Mouse (Mus musculus) layer of hippocampus, postnatal 25 days (tissue): Measurements from ENCODE around the gene Eno3. TPM values are rescaled to one million over a fixed set of nuclear protein-coding genes. Genes with fewer than 3 reads are reported as not detected.
A peak's percentile ranks its signal among the peaks of the same experiment; 100 is the strongest.

ENCODE experiments used
- DNase-seq, 2 experiments: peaks; one replicate each; pipeline ENCODE4 v3.0.0; 2022; ENCODE audit warnings: mixed read lengths in 2 of 2, low spot score in 1 of 2; ENCODE audit errors: extremely low spot score in 1 of 2
- total RNA-seq, 2 experiments: library from RNA; stranded (reverse); gene quantifications; 2 replicates each; pipeline ENCODE4 v1.2.3; 2021

Gene Eno3
- total RNA-seq, 2 experiments from 2014 or later, result 7.2 to 8.2 TPM

DNA sequence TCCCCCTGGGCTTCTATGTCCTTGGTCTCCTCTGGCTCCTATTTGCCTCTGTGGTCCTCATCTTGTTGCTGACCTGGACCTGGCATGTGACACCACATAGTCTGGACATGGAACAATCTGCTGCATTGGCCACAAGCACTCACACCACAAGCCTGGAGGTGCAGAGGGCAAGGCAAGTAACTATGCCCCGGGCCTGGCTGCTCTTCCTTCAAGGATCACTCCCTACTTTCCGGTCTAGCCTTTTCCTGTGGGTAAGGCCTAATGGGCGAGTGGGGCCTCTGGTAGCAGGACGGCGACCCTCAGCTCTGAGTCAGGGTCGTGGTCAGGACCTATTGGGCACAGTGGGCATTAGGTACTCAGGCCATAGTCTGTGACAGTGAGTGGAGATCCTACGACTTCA lies 15.8 kb upstream of the Eno3 start:
- no peak for DNase-seq

DNA sequence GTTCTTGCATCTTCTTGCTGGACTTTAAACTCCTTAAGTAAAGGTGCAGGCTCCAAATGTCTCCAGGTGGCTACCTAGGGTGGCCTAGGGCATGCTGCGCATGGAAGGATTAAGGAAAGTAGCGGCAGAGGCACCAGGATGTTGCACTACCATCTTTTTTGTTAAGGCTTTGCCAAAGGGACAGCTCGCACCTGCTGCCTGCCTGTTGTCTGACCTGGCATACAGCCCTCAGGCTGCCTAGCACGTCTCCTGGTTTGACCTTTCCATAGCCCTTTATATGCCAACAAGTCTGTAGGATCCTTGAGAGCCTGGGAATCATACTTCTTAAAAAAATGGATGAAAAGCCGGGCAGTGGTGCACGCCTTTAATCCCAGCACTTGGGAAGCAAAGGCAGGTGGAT lies 14.0 kb upstream of the Eno3 start:
- no peak for DNase-seq

DNA sequence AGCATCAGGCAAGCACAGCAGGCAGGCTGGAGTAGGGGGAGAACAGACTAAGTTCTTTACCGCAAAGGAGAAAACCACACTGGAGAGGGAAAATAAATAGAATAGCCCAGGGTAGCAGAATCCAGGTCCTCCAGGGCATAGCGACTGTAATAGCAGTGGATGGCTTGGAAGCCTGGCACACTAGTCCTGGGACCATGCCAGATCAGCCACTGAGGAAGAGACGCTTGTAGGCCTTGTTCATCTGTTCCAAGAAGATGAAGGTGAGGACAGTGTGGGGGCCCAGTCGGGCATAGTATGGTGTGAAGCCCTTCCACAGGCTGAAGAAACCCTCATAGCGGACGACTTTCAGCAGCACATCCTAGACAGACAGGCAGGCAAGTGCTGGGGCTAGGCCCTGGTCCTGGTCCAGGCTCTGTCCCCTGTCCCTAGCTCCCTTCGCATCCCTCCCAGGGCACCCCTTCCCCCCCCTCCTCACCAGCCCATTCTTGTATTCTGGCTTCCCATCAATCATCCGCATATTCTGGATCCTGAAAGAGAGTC lies 12.4 kb upstream of the Eno3 start:
- DNase-seq, result no peak

DNA sequence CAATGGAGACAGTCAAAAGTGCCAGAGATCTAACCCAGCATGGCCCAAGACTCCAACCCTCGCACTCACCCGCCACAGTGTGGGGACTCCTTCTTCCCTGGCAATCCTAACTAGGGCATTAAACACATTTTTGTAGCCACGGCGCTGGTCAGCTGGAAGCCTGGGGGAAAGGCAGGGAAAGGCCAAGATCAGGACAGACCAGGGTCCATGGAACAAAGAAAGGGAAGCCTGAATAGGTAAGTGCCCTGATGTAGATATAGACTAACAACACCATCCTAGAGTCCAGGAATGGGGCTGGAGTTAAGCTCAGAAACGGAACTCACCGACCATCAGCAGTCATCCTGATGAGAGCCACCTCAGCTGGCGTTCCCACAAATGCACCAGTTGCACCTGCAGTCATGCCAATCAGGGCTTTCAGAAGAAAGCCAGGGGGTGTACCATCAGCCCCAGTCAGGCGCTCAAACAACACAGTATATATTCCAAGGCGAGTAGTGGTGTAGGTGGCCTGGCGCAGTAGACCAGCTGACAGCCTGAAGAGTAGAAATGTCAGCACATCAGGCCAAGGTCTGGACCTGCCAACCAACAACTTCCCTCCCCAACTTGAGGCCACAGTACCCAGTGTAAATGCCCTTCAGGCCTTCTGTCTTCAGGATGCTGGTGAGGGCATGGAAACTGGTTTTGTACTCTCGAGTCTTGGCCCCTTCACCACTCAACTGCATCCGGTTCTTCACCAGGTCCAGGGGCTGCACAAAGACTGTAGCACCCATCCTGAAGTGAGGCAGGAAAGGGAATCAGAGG lies 11.3 kb upstream of the Eno3 start:
- DNase-seq, result no peak

DNA sequence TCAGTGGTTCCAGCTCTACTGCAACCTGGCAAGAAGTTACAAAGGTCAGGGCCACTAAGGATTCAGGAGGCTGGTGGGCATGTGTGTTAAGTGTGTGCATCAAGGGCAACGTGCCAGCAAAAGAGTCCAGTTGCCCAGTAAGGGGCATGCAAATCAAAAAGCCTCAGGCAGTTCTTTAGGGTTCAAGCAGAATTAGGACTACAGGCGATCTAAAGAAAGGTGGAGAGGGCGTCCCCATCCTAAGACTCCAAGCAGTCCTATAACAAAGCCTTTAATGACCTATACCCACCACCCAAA lies 10.8 kb upstream of the Eno3 start:
- no peak for DNase-seq

DNA sequence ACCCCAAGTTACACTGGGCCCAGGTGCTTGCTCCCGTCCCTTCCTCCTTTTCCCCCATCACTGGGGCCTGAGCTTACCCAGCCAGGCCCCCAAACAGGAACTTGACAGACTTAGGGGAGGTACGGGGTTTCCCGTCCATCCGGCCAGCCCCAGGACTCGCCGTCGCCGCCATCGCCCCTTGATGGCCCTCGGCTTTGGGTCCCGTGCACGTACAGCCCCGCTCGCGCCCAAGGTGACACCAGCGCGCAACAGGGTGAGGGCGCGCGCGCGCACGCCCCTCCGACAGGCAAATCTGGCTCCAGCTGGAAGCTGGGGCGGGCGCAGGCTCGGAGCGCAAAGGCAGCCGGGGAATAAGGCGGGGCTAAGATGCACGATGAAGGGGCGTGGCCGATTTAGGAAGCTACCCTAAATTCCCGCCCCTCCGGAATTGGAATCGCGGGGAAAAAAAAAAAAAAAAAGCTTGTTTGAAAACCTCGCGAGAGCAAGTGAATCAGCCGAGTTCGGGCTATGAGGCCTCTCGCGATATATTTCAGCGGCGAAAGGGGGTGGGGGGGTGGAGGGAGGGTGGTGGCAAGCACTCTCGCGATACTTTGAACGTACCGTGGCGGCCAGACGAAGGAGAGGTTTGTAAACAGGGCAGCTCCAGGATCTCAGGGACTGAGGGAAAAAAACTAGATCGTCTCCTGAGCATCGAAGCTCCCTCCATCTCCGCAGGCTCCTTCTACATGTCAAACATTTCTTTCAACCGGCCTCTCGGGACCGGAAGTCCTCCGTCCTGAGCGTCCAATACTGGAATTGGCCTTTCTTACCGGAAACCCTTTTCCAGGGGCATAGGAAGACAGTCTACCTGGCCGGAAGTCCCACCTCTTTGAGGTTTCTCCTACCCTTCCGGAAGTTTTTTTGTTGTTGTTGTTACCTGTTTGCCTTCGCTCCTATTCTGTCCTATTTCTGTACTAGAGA lies 10.0 kb upstream of the Eno3 start, which contains the start of the genes Rnf167 and Slc25a11:
Gene Rnf167 (plus strand): TSS at position 545 of the 960 bp plus-strand sequence.
Gene Slc25a11 (minus strand): TSS at position 789 of the 960 bp plus-strand sequence.
- peak; percentile 81 to 85 for DNase-seq

DNA sequence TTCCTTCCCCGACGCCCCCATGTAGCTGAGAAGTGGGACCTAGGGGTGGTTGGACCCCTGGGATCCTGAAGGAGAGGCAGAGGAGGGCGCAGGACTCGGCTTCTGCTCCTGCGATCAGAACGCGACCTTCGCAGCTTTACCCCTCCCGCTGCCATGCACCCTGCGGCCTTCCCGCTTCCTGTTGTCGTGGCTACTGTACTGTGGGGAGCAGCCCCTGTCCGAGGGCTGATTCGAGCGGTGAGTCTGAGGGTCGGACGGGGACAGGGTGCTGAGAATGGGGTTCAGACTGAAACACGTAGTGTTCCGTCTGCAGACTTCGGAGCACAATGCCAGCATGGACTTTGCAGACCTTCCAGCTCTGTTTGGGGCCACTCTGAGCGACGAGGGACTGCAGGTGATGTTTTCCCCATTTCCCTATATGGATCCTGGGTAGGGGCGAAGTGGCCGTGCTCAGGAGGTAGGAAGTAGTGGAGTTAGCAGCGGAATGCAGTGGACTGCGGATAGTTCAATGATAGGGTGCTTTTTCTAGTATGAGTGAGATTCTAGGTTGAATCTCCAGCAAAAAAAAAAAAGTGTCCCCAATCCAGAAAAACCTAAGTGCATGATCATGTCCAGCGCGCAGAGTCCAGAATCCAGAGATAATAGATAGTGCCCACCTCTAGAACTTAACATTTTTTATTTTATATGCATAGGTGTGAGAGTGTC lies 9.1 kb upstream of the Eno3 start:
- DNase-seq, result no peak

DNA sequence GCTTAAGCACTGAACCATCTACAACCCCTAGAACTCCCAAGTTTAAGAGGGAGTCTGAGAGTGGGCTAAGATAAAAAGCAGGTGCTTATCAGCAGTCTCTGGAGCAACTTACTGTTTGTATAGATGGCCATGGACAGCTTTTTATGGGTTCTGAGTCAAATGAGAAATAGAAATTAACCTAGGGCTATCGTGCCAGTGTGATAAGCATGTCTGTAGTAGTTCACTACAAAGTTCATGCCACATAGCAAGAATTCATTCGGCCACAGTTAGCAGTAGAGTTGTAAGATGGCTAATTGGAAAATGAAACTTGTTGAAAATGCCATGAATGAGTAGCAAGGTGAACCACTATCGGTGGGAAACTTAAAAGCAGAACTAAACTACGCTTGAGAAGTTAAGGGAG lies 8.5 kb upstream of the Eno3 start:
- no peak for DNase-seq

DNA sequence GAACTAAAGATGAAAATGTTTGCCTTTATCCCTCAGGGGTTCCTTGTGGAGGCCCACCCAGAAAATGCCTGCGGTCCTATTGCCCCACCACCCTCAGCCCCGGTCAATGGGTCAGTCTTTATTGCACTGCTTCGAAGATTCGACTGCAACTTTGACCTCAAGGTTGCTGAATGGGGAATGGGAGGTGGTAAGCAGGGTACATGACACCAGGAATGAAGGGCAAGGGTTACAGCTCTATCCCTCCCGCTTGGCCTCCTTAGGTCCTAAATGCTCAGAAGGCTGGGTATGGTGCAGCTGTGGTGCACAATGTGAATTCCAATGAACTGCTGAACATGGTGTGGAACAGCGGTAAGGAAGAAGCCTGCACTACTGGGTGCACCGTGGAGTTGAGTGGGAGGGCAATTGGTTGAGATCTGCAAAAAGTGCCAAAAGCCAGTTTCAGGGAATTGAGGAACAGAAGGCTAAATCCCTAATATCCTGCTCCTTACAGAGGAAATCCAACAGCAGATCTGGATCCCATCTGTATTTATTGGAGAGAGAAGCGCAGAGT lies 7.7 kb upstream of the Eno3 start:
- DNase-seq, result no peak

DNA sequence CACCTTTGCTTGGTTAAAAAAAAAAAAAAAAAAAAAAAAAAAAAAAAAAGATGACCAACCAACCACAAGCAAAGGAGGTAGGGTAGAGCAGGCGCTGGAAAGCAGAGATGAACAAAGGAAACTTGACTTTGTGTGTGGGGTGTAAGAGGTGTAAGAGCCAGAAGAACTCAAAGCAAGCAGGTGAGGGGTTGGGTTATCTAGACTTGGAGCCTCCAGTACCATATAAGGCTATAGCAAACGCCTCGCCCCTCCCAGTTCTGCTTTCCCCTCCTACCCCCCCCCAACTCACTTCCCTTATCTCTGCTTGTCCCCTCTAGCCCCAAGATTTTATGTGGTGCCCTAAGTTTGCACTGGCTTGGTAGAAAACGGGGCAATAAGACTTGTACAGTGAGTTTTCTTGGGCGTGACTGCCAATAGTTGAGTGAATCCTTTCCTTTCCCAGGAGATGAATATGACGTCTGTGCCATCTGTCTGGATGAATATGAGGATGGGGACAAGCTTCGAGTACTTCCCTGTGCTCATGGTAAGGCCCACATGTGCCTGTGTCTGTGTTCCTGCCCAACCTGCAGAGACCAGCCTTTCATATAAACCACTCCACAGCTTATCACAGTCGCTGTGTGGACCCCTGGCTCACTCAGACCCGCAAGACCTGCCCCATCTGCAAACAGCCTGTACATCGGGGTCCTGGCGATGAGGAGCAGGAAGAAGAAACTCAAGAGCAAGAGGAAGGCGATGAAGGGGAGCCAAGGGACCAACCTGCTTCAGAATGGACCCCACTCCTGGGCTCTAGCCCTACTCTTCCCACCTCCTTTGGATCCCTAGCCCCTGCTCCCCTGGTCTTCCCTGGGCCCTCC lies 6.5 kb upstream of the Eno3 start:
- no peak for DNase-seq

DNA sequence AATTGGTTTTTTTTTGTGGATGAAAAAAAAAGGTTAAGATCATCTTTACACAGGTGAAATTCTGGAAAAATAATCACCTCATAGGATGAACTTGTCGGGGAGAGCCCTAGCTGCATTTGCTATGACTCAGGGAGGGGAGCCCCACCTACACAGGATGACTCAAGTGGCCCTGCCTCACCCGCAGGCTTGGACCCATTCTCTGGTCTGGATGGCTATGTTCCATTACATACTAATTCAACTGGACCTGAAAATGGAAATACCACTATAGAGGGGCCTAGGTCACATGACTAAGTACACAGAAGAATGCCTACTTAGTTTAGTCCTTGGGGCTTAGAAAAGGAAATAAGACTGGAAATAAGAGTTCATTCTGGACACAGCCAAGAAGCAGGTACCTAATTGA lies 5.6 kb upstream of the Eno3 start:
- no peak for DNase-seq

DNA sequence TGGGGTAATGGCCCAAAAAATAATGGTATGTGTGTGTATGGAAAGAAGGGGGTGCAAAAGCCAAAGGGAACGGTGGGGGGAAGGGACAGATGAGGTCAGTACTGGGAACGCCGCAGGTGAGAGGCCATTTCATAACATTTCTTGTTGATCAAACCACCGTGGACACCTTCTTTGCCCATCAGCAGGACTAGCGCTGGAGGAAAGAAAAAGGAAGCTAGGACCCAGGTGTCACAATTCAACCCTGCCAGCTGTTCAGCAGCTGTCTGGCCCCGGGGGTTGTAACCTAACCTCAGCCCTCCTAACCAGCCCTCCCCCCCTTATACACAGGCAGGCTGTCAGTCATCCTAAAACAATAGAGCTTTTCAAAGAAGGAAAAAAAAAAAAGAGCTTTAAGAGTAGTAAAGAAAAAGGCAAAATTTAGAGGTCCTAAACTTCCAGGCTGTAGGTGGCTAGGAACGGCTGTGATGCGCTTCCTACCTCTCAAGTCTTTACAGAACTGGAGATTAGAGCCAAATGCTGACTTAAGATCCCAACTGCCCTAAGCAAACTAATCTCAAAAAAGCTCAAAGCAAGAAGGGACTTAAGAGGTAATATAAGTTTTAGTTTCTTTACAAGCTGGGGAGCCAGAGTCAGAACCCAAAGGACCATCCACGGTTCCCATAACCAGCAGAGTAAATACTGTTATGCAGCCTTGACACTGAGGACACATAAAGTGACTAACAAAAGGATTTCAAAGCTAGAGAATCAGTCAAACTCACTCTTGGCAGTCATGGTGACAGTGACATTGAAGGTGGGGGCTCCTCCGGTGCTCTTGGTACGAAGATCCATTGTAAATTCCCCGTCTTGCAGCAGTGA lies 4.7 kb upstream of the Eno3 start:
- no peak for DNase-seq

DNA sequence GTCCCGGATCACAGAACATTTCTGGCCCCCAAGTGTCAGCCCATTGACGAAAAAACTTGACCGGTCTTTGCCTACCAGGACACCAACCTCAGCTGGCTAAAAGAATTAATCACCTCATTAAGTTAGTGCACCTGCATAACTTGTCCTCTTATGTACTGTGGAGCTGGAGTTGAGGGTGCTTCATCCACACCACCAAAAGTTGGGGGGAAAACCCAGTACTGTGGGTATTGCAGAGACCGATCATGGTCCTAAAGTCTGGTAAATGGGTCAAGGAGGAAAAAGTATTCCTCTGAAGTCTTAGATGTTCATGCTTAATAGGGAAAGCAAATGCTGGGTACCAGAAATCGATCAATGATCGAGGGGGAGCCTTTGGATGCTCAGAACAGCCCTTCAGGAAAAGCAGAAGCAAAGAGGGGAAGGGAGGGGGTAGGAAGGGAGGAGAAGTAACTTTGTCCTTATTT lies 4.1 kb upstream of the Eno3 start:
- no peak for DNase-seq

DNA sequence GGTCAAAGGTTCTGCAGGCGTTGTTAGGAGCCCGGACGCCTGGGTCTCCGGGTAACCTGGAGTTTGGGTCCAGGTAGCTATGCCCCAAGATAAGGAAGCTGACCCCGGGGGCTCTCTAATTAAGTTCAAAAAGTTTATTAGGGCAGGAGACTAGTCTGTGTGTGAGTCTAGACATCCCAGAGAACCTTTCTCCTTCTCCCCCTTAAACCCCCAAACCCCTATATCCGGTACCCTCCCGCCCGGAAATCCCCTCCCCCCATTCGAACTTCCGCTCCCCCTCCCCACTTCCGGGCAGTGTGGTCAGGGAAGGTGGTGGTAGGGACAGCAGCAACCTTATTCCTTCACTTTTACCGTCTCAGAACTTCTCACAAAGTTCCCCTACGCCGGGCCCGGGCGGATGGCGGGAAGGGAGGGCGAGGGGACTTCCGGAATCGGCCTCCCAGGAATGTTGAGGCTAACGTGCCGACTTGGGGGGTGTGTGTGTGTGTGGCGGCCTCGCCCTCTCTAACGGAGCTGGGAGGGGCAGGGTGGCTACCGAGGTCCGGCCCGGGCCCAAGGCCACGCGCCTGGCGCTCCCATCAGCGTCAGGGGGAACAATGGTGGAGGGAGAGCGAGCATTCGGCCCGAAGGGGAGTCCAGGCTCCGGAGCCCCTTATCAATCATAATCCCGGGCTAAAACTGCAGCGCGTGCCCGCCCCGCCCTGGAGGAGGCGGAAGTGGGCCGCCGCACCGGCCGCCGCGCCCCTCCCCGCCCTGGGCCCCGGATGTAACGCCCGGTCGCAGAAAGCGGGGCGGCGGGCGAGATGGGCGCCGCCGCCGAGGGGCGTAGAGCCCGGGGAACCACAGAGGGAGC lies 3.4 kb upstream of the Eno3 start:
- peak in 1 of 2 experiments; percentile 45 for DNase-seq

DNA sequence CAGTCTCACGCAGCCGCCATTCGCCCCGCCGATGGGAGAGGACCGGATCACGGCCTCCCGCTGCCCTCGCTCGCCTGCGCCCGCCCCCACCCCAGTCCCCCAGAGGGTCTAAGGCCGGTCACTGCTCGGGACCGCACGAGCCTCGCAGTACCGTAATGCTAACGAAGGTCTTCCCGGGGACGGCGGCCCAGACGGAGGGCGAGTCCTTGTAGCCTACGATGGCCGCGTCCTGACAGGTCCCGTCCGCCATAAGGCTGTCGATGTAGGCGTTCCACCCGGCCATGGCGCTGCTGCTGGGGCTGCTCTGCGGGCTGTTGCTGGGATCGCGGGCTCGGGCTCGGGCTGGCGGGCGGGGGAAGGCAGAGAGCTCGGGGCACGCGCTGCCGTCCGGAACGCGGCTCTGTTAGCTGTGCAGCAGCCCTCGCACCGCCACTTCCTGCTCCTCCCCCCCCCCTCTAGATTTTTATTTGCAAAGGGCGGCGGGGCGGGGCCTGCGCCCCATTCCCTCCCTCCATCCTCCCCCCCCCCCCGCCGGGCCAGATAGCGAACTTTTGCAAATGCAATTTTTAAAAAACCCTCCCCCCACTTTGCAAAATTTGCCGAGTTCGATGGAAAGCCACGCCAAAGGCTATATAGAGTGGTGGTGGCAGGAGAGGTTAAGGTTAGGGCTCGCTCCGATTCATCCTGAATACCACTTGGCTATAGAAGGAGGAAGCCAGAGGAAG lies 2.6 kb upstream of the Eno3 start, which contains the start of gene Pfn1:
Gene Pfn1 (minus strand): TSS at position 447 of the 725 bp plus-strand sequence.
- peak; percentile 63 to 65 for DNase-seq

DNA sequence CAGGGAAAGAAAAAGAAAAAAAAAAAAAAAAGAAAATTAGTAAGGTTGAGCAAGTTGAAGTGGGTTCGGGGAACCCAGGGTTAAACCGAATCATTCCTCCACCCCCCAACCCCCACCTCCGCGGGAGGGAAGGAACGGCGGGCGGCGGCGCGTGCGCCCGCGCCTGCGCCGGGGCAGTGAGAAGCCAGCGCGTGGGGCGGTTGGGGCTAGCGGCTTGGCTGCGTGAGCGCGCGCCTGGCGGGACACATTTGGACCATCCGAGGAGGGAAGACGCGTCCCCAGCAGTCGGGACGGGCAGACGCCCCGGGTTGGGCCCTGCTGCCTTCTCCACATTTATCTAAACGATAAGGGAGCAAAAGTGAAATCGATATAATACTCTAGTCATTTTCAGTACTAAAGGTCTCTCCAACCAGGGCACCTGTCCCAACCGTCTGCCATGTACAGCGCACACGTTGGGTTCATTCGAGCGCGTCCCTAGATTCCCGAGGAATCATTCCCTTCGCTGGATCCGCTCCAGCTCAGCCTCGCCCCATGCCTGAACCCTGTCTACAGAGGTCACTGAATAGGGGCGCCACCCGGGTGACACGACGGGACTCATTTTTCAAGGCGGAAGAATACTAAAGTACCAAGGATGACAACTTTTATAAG lies 2.0 kb upstream of the Eno3 start:
- DNase-seq, result peak; percentile 68 to 70
